Mouse (Mus musculus): Measurements from ENCODE around the gene Adam23. TPM values are rescaled to one million over a fixed set of nuclear protein-coding genes. Genes with fewer than 3 reads are reported as not detected.
A peak's percentile ranks its signal among the peaks of the same experiment; 100 is the strongest.

The Adam23 gene
- polyA plus RNA-seq, 1 experiment from 2014 or later = 3.5 TPM

DNA sequence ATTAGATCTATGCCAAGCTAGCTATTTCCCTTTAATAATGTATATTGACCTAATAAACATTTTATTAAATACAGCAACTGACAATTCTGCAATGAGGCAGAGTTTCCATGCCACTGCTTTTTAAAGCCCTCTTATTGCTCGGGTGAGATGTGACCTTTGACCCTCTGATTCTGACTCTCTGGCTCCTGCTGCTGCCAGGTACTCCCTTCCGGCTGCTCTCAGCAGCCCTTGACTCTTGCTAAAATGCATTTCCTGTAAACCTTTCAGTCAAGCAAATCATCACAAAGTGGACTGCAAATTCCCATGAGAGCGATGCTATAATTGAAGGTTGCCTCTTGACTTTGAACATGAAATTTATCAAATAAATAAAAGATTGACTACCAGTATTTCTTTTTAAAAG, 13.8 kb upstream of the Adam23 start:
- Histone ChIP-seq H3K4me3 (ENCODE audit: low read depth, low read length) (no peak overlapping the region), H3K27ac (ENCODE audit: low read length) (no peak overlapping the region), H3K4me2 (replicated peaks; ENCODE audit: low read depth, low read length) (no peak overlapping the region), H3K9me3 (ENCODE audit: low read length) (no peaks in the 10 kb centered on the region), H3K4me1 (ENCODE audit: insufficient read depth, low read depth, low read length) (no peaks in the 10 kb centered on the region), H3K36me3 (ENCODE audit: insufficient read depth, low read length) (no peaks in the 10 kb centered on the region), H3K27me3 (replicated peaks; ENCODE audit: insufficient read depth, low read length) (no peaks in the 10 kb centered on the region), H3K9ac (replicated peaks; ENCODE audit: low read depth) (no peak overlapping the region)
- WGBS = 41% methylated on average over 3 of the region's 3 CpGs
- ATAC-seq = no peak
- DNase-seq (ENCODE audit: low spot score) = no peak
- no peak for TF ChIP-seq CTCF (IDR thresholded peaks at IDR 0.05)
- no peak for TF ChIP-seq EP300 (IDR thresholded peaks at IDR 0.05)

DNA sequence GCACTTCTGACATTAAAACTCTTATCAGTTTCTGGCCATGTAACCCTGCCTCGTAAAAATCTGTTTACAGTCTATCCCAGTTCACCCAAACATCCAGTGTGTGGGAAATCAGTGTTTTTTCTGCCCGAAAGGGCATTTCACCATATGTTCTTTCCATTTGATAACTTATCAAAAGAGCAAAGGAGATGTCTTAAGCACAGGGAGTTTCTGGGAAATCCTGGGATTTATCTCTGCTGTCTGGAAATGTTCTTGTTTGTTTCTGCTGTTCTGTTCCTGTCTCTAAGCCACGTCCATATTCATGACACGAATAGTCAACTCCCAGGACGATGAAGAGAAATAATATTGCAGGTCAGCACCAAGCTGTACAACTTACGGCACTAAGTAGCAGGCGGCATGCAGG, 11.6 kb upstream of the Adam23 start:
- Histone ChIP-seq H3K27me3 (replicated peaks; ENCODE audit: insufficient read depth, low read length) (no peaks in the 10 kb centered on the region), H3K4me3 (ENCODE audit: low read depth, low read length) (no peak overlapping the region), H3K4me2 (replicated peaks; ENCODE audit: low read depth, low read length) (no peak overlapping the region), H3K9me3 (ENCODE audit: low read length) (no peaks in the 10 kb centered on the region), H3K27ac (ENCODE audit: low read length) (no peak overlapping the region), H3K4me1 (ENCODE audit: insufficient read depth, low read depth, low read length) (no peaks in the 10 kb centered on the region), H3K9ac (replicated peaks; ENCODE audit: low read depth) (no peak overlapping the region), H3K36me3 (ENCODE audit: insufficient read depth, low read length) (no peaks in the 10 kb centered on the region)
- peak; percentile 25 for DNase-seq (ENCODE audit: low spot score)
- WGBS = 49% methylated on average over 7 of the region's 7 CpGs
- 0 out of 2 replicates have a peak, but pooled peaks have one; percentile 23 for ATAC-seq
- TF ChIP-seq EP300 (IDR thresholded peaks at IDR 0.05) (peak; percentile 60; the same call in 1 of the 2 replicates), CTCF (IDR thresholded peaks at IDR 0.05) (no peak)

DNA sequence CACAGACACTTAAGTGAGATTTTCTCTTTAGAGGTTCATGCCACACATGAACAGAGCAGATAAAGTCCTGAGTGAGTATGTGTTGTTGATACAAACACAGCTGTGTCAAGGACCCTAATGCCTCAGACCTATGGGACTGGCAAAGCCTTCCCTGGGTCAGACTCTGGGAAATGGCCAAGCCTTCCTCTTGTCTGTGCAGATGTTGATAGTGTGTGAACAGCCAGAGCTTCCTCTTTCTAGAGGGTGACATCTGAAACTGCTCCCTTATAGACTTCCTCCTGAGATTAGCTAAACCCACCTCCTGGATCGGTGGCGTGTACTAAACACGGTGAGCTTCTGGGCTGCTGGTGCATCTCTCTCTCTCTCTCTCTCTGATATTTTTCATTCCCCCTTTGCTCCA, 8.2 kb upstream of the Adam23 start:
- TF ChIP-seq CTCF (IDR thresholded peaks at IDR 0.05) (no peak), EP300 (IDR thresholded peaks at IDR 0.05) (no peak)
- DNase-seq (ENCODE audit: low spot score) (no peak), ATAC-seq (no peak)
- H3K4me1 ChIP-seq (ENCODE audit: insufficient read depth, low read depth, low read length) = no peaks in the 10 kb centered on the region
- H3K27ac ChIP-seq (ENCODE audit: low read length) = no peak overlapping the region
- no peaks in the 10 kb centered on the region for H3K27me3 ChIP-seq (replicated peaks; ENCODE audit: insufficient read depth, low read length)
- WGBS = 12% methylated on average over 3 of the region's 3 CpGs
- H3K4me3 ChIP-seq (ENCODE audit: low read depth, low read length) = no peak overlapping the region
- H3K9me3 ChIP-seq (ENCODE audit: low read length) = no peaks in the 10 kb centered on the region
- no peak overlapping the region for H3K9ac ChIP-seq (replicated peaks; ENCODE audit: low read depth)
- no peaks in the 10 kb centered on the region for H3K36me3 ChIP-seq (ENCODE audit: insufficient read depth, low read length)
- no peak overlapping the region for H3K4me2 ChIP-seq (replicated peaks; ENCODE audit: low read depth, low read length)

DNA sequence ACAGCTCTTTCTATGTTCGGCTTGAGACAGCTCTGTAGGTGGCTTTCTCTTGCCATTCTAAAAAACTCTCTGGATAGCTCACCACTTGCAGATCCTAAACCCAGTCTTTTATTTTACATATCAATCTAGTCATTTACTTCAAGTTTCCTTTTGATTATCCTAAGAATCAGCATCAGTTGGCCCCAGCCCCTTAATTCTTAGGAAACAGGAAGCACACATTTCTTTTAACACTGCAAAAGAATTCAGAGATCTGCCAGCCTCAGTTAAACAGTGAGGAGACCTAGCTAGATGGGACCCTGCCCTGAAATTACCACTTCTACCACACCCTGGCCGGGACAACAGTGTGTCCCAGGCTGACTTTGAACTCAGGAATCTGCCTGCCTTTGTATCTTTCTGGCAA, 3.5 kb upstream of the Adam23 start:
- TF ChIP-seq CTCF (IDR thresholded peaks at IDR 0.05) (no peak), EP300 (IDR thresholded peaks at IDR 0.05) (no peak)
- no peaks in the 10 kb centered on the region for H3K9me3 ChIP-seq (ENCODE audit: low read length)
- H3K27ac ChIP-seq (ENCODE audit: low read length) = no peak overlapping the region
- 58% methylated on average over 2 of the region's 2 CpGs for WGBS
- H3K4me1 ChIP-seq (ENCODE audit: insufficient read depth, low read depth, low read length) = no peaks in the 10 kb centered on the region; the same call in 1 of the 2 replicates
- H3K4me2 ChIP-seq (replicated peaks; ENCODE audit: low read depth, low read length) = no peak overlapping the region
- DNase-seq (ENCODE audit: low spot score) = no peak
- no peak overlapping the region for H3K9ac ChIP-seq (replicated peaks; ENCODE audit: low read depth)
- H3K27me3 ChIP-seq (replicated peaks; ENCODE audit: insufficient read depth, low read length) = peaks cover 11% of the 10 kb centered on the region
- ATAC-seq = no peak
- H3K4me3 ChIP-seq (ENCODE audit: low read depth, low read length) = no peak overlapping the region
- no peaks in the 10 kb centered on the region for H3K36me3 ChIP-seq (ENCODE audit: insufficient read depth, low read length)

DNA sequence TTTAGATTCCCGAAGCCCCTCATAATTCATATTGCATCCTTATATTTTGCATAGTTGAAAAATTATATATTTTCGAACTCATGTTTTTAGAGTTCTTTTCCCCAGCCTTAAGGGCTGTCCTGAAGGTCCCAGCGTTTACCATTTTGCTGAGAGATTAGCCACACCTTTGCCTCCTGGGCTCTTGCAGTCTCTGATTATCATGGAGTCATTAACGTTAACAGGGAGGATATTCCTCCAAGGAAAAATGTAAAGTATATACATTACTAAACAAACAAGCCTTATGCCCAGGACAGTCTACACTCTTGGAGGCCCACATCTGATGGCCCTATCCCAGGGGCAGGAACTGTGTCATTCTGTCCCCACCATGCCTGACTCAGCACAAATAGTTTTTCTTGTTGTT, 3.1 kb upstream of the Adam23 start:
- Histone ChIP-seq H3K27ac (ENCODE audit: low read length) (no peak overlapping the region), H3K36me3 (ENCODE audit: insufficient read depth, low read length) (no peaks in the 10 kb centered on the region), H3K4me2 (replicated peaks; ENCODE audit: low read depth, low read length) (no peak overlapping the region), H3K9ac (replicated peaks; ENCODE audit: low read depth) (no peak overlapping the region), H3K27me3 (replicated peaks; ENCODE audit: insufficient read depth, low read length) (peaks cover 11% of the 10 kb centered on the region), H3K9me3 (ENCODE audit: low read length) (no peaks in the 10 kb centered on the region), H3K4me1 (ENCODE audit: insufficient read depth, low read depth, low read length) (no peaks in the 10 kb centered on the region; the same call in 1 of the 2 replicates), H3K4me3 (ENCODE audit: low read depth, low read length) (no peak overlapping the region)
- WGBS = 58% methylated on average over 4 of the region's 4 CpGs
- DNase-seq (ENCODE audit: low spot score) (no peak), ATAC-seq (no peak)
- no peak for TF ChIP-seq EP300 (IDR thresholded peaks at IDR 0.05)
- no peak for TF ChIP-seq CTCF (IDR thresholded peaks at IDR 0.05)

DNA sequence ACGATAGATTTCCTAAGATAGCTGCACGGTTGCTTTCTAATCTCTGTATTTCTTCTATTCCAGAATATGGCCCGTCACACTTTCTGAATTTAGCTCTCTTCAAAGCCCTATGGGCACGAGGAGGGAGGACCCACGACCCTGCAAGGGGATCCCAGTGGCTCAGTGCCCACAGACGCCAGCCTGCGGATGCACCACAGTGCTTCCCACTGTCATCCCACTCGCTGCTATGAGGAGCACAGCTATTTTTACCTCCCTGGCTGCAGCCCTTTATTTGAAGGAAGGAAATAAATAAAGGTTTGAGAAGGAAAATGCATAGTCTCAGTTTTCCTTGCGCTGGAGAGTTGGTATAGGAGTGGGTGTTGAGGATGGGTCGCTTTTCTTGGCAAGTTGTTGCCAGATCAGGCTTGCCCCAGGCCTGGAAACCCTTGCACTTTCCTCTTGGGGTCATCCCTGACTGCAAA, 512 bp upstream of the Adam23 start:
- ATAC-seq (no peak), DNase-seq (ENCODE audit: low spot score) (no peak)
- Histone ChIP-seq H3K9ac (replicated peaks; ENCODE audit: low read depth) (no peak overlapping the region), H3K9me3 (ENCODE audit: low read length) (no peaks in the 10 kb centered on the region), H3K27me3 (replicated peaks; ENCODE audit: insufficient read depth, low read length) (peaks cover 11% of the 10 kb centered on the region), H3K4me1 (ENCODE audit: insufficient read depth, low read depth, low read length) (no peaks in the 10 kb centered on the region; the same call in 1 of the 2 replicates), H3K36me3 (ENCODE audit: insufficient read depth, low read length) (no peaks in the 10 kb centered on the region), H3K4me3 (ENCODE audit: low read depth, low read length) (no peak overlapping the region), H3K27ac (ENCODE audit: low read length) (no peak overlapping the region), H3K4me2 (replicated peaks; ENCODE audit: low read depth, low read length) (peak overlapping the region; percentile 85; the same call in 1 of the 2 replicates)
- TF ChIP-seq CTCF (IDR thresholded peaks at IDR 0.05) = no peak
- no peak for TF ChIP-seq EP300 (IDR thresholded peaks at IDR 0.05)
- WGBS = 59% methylated on average over 10 of the region's 10 CpGs

Data from lung, postnatal 0 days (tissue).